ENCODE assay signal across 28 mouse cellular contexts in the genomic region with DNA sequence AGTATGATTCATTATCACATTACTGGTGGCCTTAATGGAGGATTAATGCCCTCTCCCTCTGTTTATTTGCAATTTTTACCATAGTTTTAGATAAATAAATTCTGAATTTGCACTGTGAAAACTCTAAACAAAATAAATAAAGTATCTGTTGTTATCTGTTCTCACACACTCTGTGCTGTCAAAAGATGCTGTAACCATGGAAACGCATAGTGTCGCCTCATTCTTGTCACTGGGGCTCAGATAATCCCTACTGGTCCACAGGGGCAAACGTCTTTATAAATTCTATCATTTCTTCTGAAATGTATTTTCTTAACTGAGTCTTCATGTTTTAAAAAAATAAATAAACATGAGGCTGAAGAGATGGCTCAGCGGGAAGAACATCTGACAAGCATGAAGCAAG. TPM values are rescaled to one million over a fixed set of nuclear protein-coding genes. Genes with fewer than 3 reads are reported as not detected.
A peak's percentile ranks its signal among the peaks of the same experiment; 100 is the strongest.
DNase-seq lines count a peak whose midpoint lies in the region; ATAC-seq lines count a peak whose summit lies in the region.
"Had no signal": no experiment of that assay in that cellular context is flagged by ENCODE, and none has a peak within 500 bp of the region (broad histone marks: within the 10 kb centered on the region; RNA-seq: fewer than 3 reads in every experiment).

No protein-coding gene starts in this region.

- intact Hi-C loops in heart, postnatal 36 days (cut with DNase I): no loop called here

- peak; percentile 33 for DNase-seq in forebrain, embryonic 14.5 days (ENCODE audit: low spot score)
- no peak for DNase-seq in forebrain, embryonic 11.5 days (ENCODE audit: low spot score)
- peak; percentile 62 for DNase-seq in heart, adult 11 months
- no peak for DNase-seq in heart, postnatal 36 days
- DNase-seq: adrenal gland, adult 8-10 months; adrenal gland, postnatal 14 days; adrenal gland, postnatal 36 days; B cell, adult 2 months; cerebellum, adult 11 months; cerebellum, adult 18-20 months; cerebellum, adult 8-10 months; cerebellum, adult 9-11 months; cerebellum, postnatal 14 days; cerebellum, postnatal 36 days; embryo, embryonic 11 days had no signal

- no peak overlapping the region for H3K4me3 ChIP-seq in forebrain, embryonic 14.5 days (ENCODE audit: low read depth, low read length)
- H3K4me3 ChIP-seq in forebrain, embryonic 11.5 days (ENCODE audit: low read depth, low read length): no peak overlapping the region
- H3K4me3 ChIP-seq in midbrain, embryonic 16.5 days (ENCODE audit: low read depth, low read length): no peak overlapping the region
- H3K4me3 ChIP-seq in midbrain, embryonic 13.5 days (replicated peaks): no peak overlapping the region
- H3K4me3 ChIP-seq: embryonic facial prominence, embryonic 13.5 days; embryonic facial prominence, embryonic 15.5 days; erythroblast, embryonic 14.5 days; forebrain, embryonic 12.5 days; forebrain, embryonic 15.5 days had no signal

- H3K36me3 ChIP-seq in forebrain, embryonic 14.5 days (ENCODE audit: control insufficient read depth, insufficient read depth, low read length): no peaks in the 10 kb centered on the region
- no peaks in the 10 kb centered on the region for H3K36me3 ChIP-seq in forebrain, embryonic 11.5 days (ENCODE audit: control insufficient read depth, insufficient read depth, low read length)
- no peaks in the 10 kb centered on the region for H3K36me3 ChIP-seq in midbrain, embryonic 16.5 days (ENCODE audit: control insufficient read depth, insufficient read depth, low read length)
- no peaks in the 10 kb centered on the region for H3K36me3 ChIP-seq in midbrain, embryonic 13.5 days
- H3K36me3 ChIP-seq: embryonic facial prominence, embryonic 13.5 days; embryonic facial prominence, embryonic 15.5 days; forebrain, embryonic 12.5 days; forebrain, embryonic 15.5 days; G1E had no signal

- H3K9ac ChIP-seq in forebrain, embryonic 14.5 days (ENCODE audit: low read length): no peak overlapping the region
- no peak overlapping the region for H3K9ac ChIP-seq in forebrain, embryonic 11.5 days (ENCODE audit: low read length)
- H3K9ac ChIP-seq in midbrain, embryonic 16.5 days (ENCODE audit: low read depth, low read length): no peak overlapping the region
- no peak overlapping the region for H3K9ac ChIP-seq in midbrain, embryonic 13.5 days (replicated peaks)
- H3K9ac ChIP-seq: embryonic facial prominence, embryonic 13.5 days; embryonic facial prominence, embryonic 15.5 days; forebrain, embryonic 12.5 days; forebrain, embryonic 15.5 days had no signal

- H3K4me2 ChIP-seq in forebrain, embryonic 14.5 days (ENCODE audit: low read length): no peak overlapping the region
- no peak overlapping the region for H3K4me2 ChIP-seq in forebrain, embryonic 11.5 days (ENCODE audit: low read depth, low read length, severe bottlenecking)
- no peak overlapping the region for H3K4me2 ChIP-seq in midbrain, embryonic 16.5 days (ENCODE audit: low read length)
- no peak overlapping the region for H3K4me2 ChIP-seq in midbrain, embryonic 13.5 days (replicated peaks)
- H3K4me2 ChIP-seq: embryonic facial prominence, embryonic 13.5 days; embryonic facial prominence, embryonic 15.5 days; forebrain, embryonic 12.5 days; forebrain, embryonic 15.5 days had no signal

- WGBS in forebrain, embryonic 14.5 days: 72% methylated on average over 4 of the region's 4 CpGs
- 68% methylated on average over 4 of the region's 4 CpGs for WGBS in forebrain, embryonic 11.5 days
- 38% methylated on average over 4 of the region's 4 CpGs for WGBS in midbrain, embryonic 16.5 days
- 51% methylated on average over 4 of the region's 4 CpGs for WGBS in midbrain, embryonic 13.5 days

- H3K27ac ChIP-seq in forebrain, embryonic 14.5 days (ENCODE audit: low read depth, low read length): no peak overlapping the region
- no peak overlapping the region for H3K27ac ChIP-seq in forebrain, embryonic 11.5 days (ENCODE audit: low read depth, low read length)
- H3K27ac ChIP-seq in midbrain, embryonic 16.5 days (ENCODE audit: low read length): no peak overlapping the region
- H3K27ac ChIP-seq in midbrain, embryonic 13.5 days: no peak overlapping the region
- H3K27ac ChIP-seq: embryonic facial prominence, embryonic 13.5 days; embryonic facial prominence, embryonic 15.5 days; forebrain, embryonic 12.5 days; forebrain, embryonic 15.5 days had no signal

- H3K9me3 ChIP-seq in forebrain, embryonic 14.5 days (replicated peaks; ENCODE audit: control insufficient read depth, low read length): no peaks in the 10 kb centered on the region
- no peaks in the 10 kb centered on the region for H3K9me3 ChIP-seq in forebrain, embryonic 11.5 days (ENCODE audit: control insufficient read depth, low read length)
- no peaks in the 10 kb centered on the region for H3K9me3 ChIP-seq in midbrain, embryonic 16.5 days (replicated peaks; ENCODE audit: control insufficient read depth, low read length, poor library complexity, severe bottlenecking)
- H3K9me3 ChIP-seq in midbrain, embryonic 13.5 days: no peaks in the 10 kb centered on the region
- H3K9me3 ChIP-seq: embryonic facial prominence, embryonic 13.5 days; embryonic facial prominence, embryonic 15.5 days; forebrain, embryonic 12.5 days; forebrain, embryonic 15.5 days; G1E had no signal

- no peaks in the 10 kb centered on the region for H3K4me1 ChIP-seq in forebrain, embryonic 14.5 days (ENCODE audit: control insufficient read depth, insufficient read depth, low read length)
- no peaks in the 10 kb centered on the region; the same call in 1 of the 2 replicates for H3K4me1 ChIP-seq in forebrain, embryonic 11.5 days (replicated peaks; ENCODE audit: control insufficient read depth, insufficient read depth, low read length)
- peaks cover 5% of the 10 kb centered on the region for H3K4me1 ChIP-seq in midbrain, embryonic 16.5 days (ENCODE audit: control insufficient read depth, insufficient read depth, low read length)
- 0 out of 2 replicates have a peak, but pooled peaks cover 4% of the 10 kb centered on the region for H3K4me1 ChIP-seq in midbrain, embryonic 13.5 days (replicated peaks)
- H3K4me1 ChIP-seq: embryonic facial prominence, embryonic 13.5 days; embryonic facial prominence, embryonic 15.5 days; forebrain, embryonic 12.5 days; forebrain, embryonic 15.5 days had no signal

- no peaks in the 10 kb centered on the region for H3K27me3 ChIP-seq in forebrain, embryonic 14.5 days (replicated peaks; ENCODE audit: control insufficient read depth, insufficient read depth, low read length)
- H3K27me3 ChIP-seq in forebrain, embryonic 11.5 days (ENCODE audit: control insufficient read depth, insufficient read depth, low read length): no peaks in the 10 kb centered on the region
- no peaks in the 10 kb centered on the region for H3K27me3 ChIP-seq in midbrain, embryonic 16.5 days (ENCODE audit: control insufficient read depth, insufficient read depth, low read depth, low read length)
- H3K27me3 ChIP-seq in midbrain, embryonic 13.5 days: no peaks in the 10 kb centered on the region
- H3K27me3 ChIP-seq: embryonic facial prominence, embryonic 13.5 days; embryonic facial prominence, embryonic 15.5 days; forebrain, embryonic 12.5 days; forebrain, embryonic 15.5 days; Patski had no signal

- ATAC-seq in forebrain, embryonic 14.5 days: no peak
- no peak for ATAC-seq in forebrain, embryonic 11.5 days (replicated peaks; ENCODE audit: low FRiP score)
- ATAC-seq in midbrain, embryonic 16.5 days: 0 out of 2 replicates have a peak, but pooled peaks have one; percentile 68
- ATAC-seq in midbrain, embryonic 13.5 days: no peak
- ATAC-seq: activated CD4-positive, CD25-positive, alpha-beta regulatory T cell, adult 4 months; CD4-positive, CD25-positive, alpha-beta regulatory T cell, adult 4 months; forebrain, embryonic 15.5 days; Patski had no signal

RNA-seq across cellular contexts. Expression of a gene that starts 23.4 kb away (rescaled TPM):
- 13.8 and 18.8 TPM in 2 replicates for polyA plus RNA-seq in forebrain, embryonic 14.5 days (2014; fragmentation: Nextera tagmentation; extraction: Ambion mirVana)
- 2.2 and 2.8 TPM in 2 replicates for polyA plus RNA-seq in forebrain, embryonic 11.5 days (2014; fragmentation: Nextera tagmentation; extraction: Ambion mirVana)
- 1 to 10 TPM; 5.7 to 6.3 TPM for total RNA-seq in heart, postnatal 36 days (2021)
- polyA plus RNA-seq in midbrain, embryonic 16.5 days (2015; fragmentation: Nextera tagmentation; extraction: Ambion mirVana): 16.0 and 20.2 TPM in 2 replicates
- 9.5 and 10.5 TPM in 2 replicates for polyA plus RNA-seq in midbrain, embryonic 13.5 days (2015; fragmentation: Nextera tagmentation; extraction: Ambion mirVana)
- polyA plus RNA-seq: G1E had no signal

RNA-seq across cellular contexts. Expression of a gene that starts 51.5 kb away (rescaled TPM):
- not detected in 2 replicates for polyA plus RNA-seq in forebrain, embryonic 14.5 days (2014; fragmentation: Nextera tagmentation; extraction: Ambion mirVana)
- polyA plus RNA-seq in forebrain, embryonic 11.5 days (2014; fragmentation: Nextera tagmentation; extraction: Ambion mirVana): not detected in 2 replicates
- total RNA-seq in heart, postnatal 36 days (2021): under 1 TPM in 1 of 2 experiments, not detected in 1; 0.89 TPM
- not detected in 2 replicates for polyA plus RNA-seq in midbrain, embryonic 16.5 days (2015; fragmentation: Nextera tagmentation; extraction: Ambion mirVana)
- polyA plus RNA-seq in midbrain, embryonic 13.5 days (2015; fragmentation: Nextera tagmentation; extraction: Ambion mirVana): not detected in 2 replicates
- total RNA-seq: adrenal gland, adult 8-10 months; adrenal gland, postnatal 14 days; adrenal gland, postnatal 36 days; common myeloid progenitor, adult 5-6 weeks had no signal
- polyA plus RNA-seq: activated CD4-positive, CD25-positive, alpha-beta regulatory T cell, adult 4 months; CD4-positive, CD25-positive, alpha-beta regulatory T cell, adult 4 months; embryonic facial prominence, embryonic 11.5 days; embryonic facial prominence, embryonic 13.5 days; embryonic facial prominence, embryonic 15.5 days; erythroblast, embryonic 14.5 days; forebrain, embryonic 12.5 days; forebrain, embryonic 15.5 days; G1E had no signal

Comparison
In these comparisons a context has a peak if more than half of its experiments do, and no peak if none do; other contexts are left out.
1. DNase-seq: peak in forebrain, embryonic 14.5 days (single experiment) and heart, adult 11 months (single experiment); none in forebrain, embryonic 11.5 days (single experiment) and heart, postnatal 36 days (0 of 2).